Mouse (Mus musculus) stomach, postnatal 0 days (tissue): ENCODE results near the gene Syngr2. TPM values are rescaled to one million over a fixed set of nuclear protein-coding genes. Genes with fewer than 3 reads are reported as not detected.

ENCODE experiments used
- ATAC-seq: fragments of 200-750 bp; cut with Nextera tagmentation; 2 replicates; pipeline ENCODE4 v1.8.0; 2017; ENCODE audit not compliant: low FRiP score, low TSS enrichment
- DNase-seq: peaks from one replicate; pipeline ENCODE4 v3.0.0-alpha.2; 2016; ENCODE audit warnings: low spot score
- H3K27ac ChIP-seq: fragments of 300-500 bp; sonication (generic); replicated peaks from 2 replicates; pipeline ENCODE4 v1.5.1; 2014; ENCODE audit warnings: mild to moderate bottlenecking, control low read depth
- H3K27me3 ChIP-seq: fragments of 300-500 bp; sonication (generic); 2 replicates; pipeline ENCODE4 v1.6.1; 2014; ENCODE audit warnings: low read length; ENCODE audit not compliant: control insufficient read depth, insufficient read depth
- H3K36me3 ChIP-seq: fragments of 300-500 bp; sonication (generic); 2 replicates; pipeline ENCODE4 v1.6.1; 2014; ENCODE audit warnings: low read length, mixed read lengths; ENCODE audit not compliant: control insufficient read depth, insufficient read depth
- H3K4me1 ChIP-seq: fragments of 300-500 bp; sonication (generic); replicated peaks from 2 replicates; pipeline ENCODE4 v1.6.1; 2014; ENCODE audit warnings: antibody characterized with exemption; ENCODE audit not compliant: control insufficient read depth, insufficient read depth
- H3K4me2 ChIP-seq: fragments of 300-500 bp; sonication (generic); replicated peaks from 2 replicates; pipeline ENCODE4 v1.6.1; 2014; ENCODE audit warnings: low read depth, mild to moderate bottlenecking, control low read depth, moderate library complexity
- H3K4me3 ChIP-seq: fragments of 300-500 bp; sonication (generic); 2 replicates; pipeline ENCODE4 v1.5.1; 2014; ENCODE audit warnings: low read depth, low read length, control low read depth
- H3K9ac ChIP-seq: fragments of 300-500 bp; sonication (generic); 2 replicates; pipeline ENCODE4 v1.6.1; 2014; ENCODE audit warnings: mild to moderate bottlenecking, low read length, control low read depth, mixed read lengths
- H3K9me3 ChIP-seq: fragments of 300-500 bp; sonication (generic); 2 replicates; pipeline ENCODE4 v1.6.1; 2016; ENCODE audit warnings: low read length; ENCODE audit not compliant: control insufficient read depth
- CTCF ChIP-seq: IDR thresholded peaks from 2 replicates; pipeline ENCODE4 v1.5.1; 2016; ENCODE audit warnings: antibody characterized with exemption, low read depth, mild to moderate bottlenecking, moderate library complexity
- EP300 ChIP-seq: optimal IDR thresholded peaks from 2 replicates; pipeline ENCODE3; 2016; ENCODE audit warnings: antibody characterized with exemption
- WGBS: fragments of 180-500 bp; shearing (Covaris S2); extraction: QIAGEN DNeasy Blood & Tissue Kit; methylation state at CpG from one replicate; pipeline ENCODE4 v1.1.7; 2014; 5-methylcytosine and 5-hydroxymethylcytosine counted together
- polyA plus RNA-seq: library from polyadenylated mRNA; unstranded; fragments of >200 nt; fragmentation: Nextera tagmentation; extraction: Ambion mirVana; gene quantifications from 2 replicates; pipeline ENCODE4 v1.2.1, GENCODE M21; 2015

Gene Syngr2
- polyA plus RNA-seq, 1 experiment from 2014 or later: 165 TPM

GRCm38 (mm10) chr11:117858392-117858791 is 48.9 kb downstream of the Syngr2 start:
- ATAC-seq (no peak), DNase-seq (no peak)
- Histone ChIP-seq H3K27me3 (peaks cover 3% of the 10 kb centered on the region; the same call in 1 of the 2 replicates), H3K27ac (no peak overlapping the region), H3K9ac (no peak overlapping the region), H3K4me2 (no peak overlapping the region), H3K4me3 (no peak overlapping the region), H3K4me1 (no peaks in the 10 kb centered on the region), H3K36me3 (no peaks in the 10 kb centered on the region; the same call in 1 of the 2 replicates), H3K9me3 (no peaks in the 10 kb centered on the region)
- 67% methylated on average over 3 of the region's 3 CpGs for WGBS
- TF ChIP-seq EP300 (no peak), CTCF (no peak)

- H3K9me3 ChIP-seq: no peaks in the 10 kb centered on the region
- WGBS: 6% methylated on average over 23 of the region's 23 CpGs
- H3K4me2 ChIP-seq: no peak within 1 kb of the TSS
- ATAC-seq (no peak), DNase-seq (no peak)
- H3K9ac ChIP-seq: no peak within 1 kb of the TSS
- H3K36me3 ChIP-seq: no peaks in the 10 kb centered on the region; the same call in 1 of the 2 replicates
- no peak for TF ChIP-seq CTCF
- no peak for TF ChIP-seq EP300
- H3K27ac ChIP-seq: no peak within 1 kb of the TSS
- peaks cover 3% of the 10 kb centered on the region; the same call in 1 of the 2 replicates for H3K27me3 ChIP-seq
- H3K4me3 ChIP-seq: no peak within 1 kb of the TSS
- H3K4me1 ChIP-seq: no peaks in the 10 kb centered on the region
These were observed 51.1 kb downstream of the Syngr2 start, which contains the start of gene Tmem235 for GRCm38 (mm10) chr11:117860601-117861000. TSS of gene Tmem235 (plus strand) at chr11:117860752.

- Histone ChIP-seq H3K4me2 (no peak overlapping the region), H3K4me1 (0 out of 2 replicates have a peak, but pooled peaks cover 2% of the 10 kb centered on the region), H3K27me3 (peaks cover 3% of the 10 kb centered on the region; the same call in 1 of the 2 replicates), H3K4me3 (no peak overlapping the region), H3K9ac (no peak overlapping the region), H3K9me3 (no peaks in the 10 kb centered on the region), H3K36me3 (no peaks in the 10 kb centered on the region), H3K27ac (no peak overlapping the region)
- WGBS: 32% methylated on average over 11 of the region's 11 CpGs
- ATAC-seq (no peak), DNase-seq (no peak)
- TF ChIP-seq CTCF (no peak), EP300 (no peak)
These were observed 53.8 kb downstream of the Syngr2 start for GRCm38 (mm10) chr11:117863174-117863856.

Other genes with a start within 250 kb of the Syngr2 start
- 6.0 and 6.1 TPM in 2 replicates for gene Tnrc6c, start 155.4 kb upstream of the Syngr2 start, polyA plus RNA-seq
- 8.9 and 10.0 TPM in 2 replicates for gene Tmc8, start 27.6 kb upstream of the Syngr2 start, polyA plus RNA-seq
- 21.0 and 24.1 TPM in 2 replicates for gene Tmc6, start 27.5 kb upstream of the Syngr2 start, polyA plus RNA-seq
- gene 6030468B19Rik, start 12.0 kb upstream of the Syngr2 start, polyA plus RNA-seq: 0.12 TPM in 1 of 2 replicates, not detected in the other
- gene Gm20708, start within 50 bp of the Syngr2 start, polyA plus RNA-seq: 0.18 and 0.24 TPM in 2 replicates
- 5.7 and 7.7 TPM in 2 replicates for gene Afmid, start 16.3 kb downstream of the Syngr2 start, polyA plus RNA-seq
- gene Tk1, start 16.4 kb downstream of the Syngr2 start, polyA plus RNA-seq: 47.1 and 58.0 TPM in 2 replicates
- gene Birc5, start 39.6 kb downstream of the Syngr2 start, polyA plus RNA-seq: 67.0 and 91.7 TPM in 2 replicates
- not detected in 2 replicates for gene Tmem235, start 51.1 kb downstream of the Syngr2 start, polyA plus RNA-seq
- 5.7 and 6.5 TPM in 2 replicates for gene Tha1, start 63.8 kb downstream of the Syngr2 start, polyA plus RNA-seq
- gene Socs3, start 160.4 kb downstream of the Syngr2 start, polyA plus RNA-seq: 13.5 and 15.7 TPM in 2 replicates
- 28.7 and 29.4 TPM in 2 replicates for gene Pgs1, start 176.6 kb downstream of the Syngr2 start, polyA plus RNA-seq